Mouse (Mus musculus) small intestine, adult 2 months (tissue): ENCODE measurements at regions not wholly inside any gene's neighbourhood (a gene's known extent, or its start where the extent isn't known, plus 50 kb on each side); places are given as distances from the start of the nearest gene placed in this dataset.

Source experiments
- H3K27ac ChIP-seq: fragments of 200-500 bp; 2 replicates; pipeline ENCODE4 v1.5.1; 2012; ENCODE audit warnings: low read depth, low read length, control low read depth, inconsistent platforms; ENCODE audit not compliant: insufficient read depth
- H3K27me3 ChIP-seq: fragments of 200-500 bp; 2 replicates; pipeline ENCODE4 v1.6.1; 2012; ENCODE audit warnings: mild to moderate bottlenecking, moderate library complexity, low read length, inconsistent platforms; ENCODE audit not compliant: control insufficient read depth, insufficient read depth
- H3K36me3 ChIP-seq: fragments of 200-500 bp; 2 replicates; pipeline ENCODE4 v1.6.1; 2012; ENCODE audit warnings: mild to moderate bottlenecking, low read length, control low read depth, inconsistent platforms; ENCODE audit not compliant: control insufficient read depth, insufficient read depth
- H3K4me1 ChIP-seq: fragments of 200-500 bp; 2 replicates; pipeline ENCODE4 v1.6.1; 2012; ENCODE audit warnings: low read length, inconsistent platforms, mixed read lengths; ENCODE audit not compliant: control insufficient read depth, insufficient read depth, insufficient read length
- H3K4me3 ChIP-seq: fragments of 200-500 bp; 2 replicates; pipeline ENCODE4 v1.5.1; 2012; ENCODE audit warnings: low read depth, mild to moderate bottlenecking, control low read depth, inconsistent platforms, low read length, moderate library complexity
- CTCF ChIP-seq: fragments of 200-500 bp; IDR thresholded peaks from 2 replicates; pipeline ENCODE4 v1.5.1; 2012; ENCODE audit warnings: low read depth, mild to moderate bottlenecking, control low read depth, inconsistent platforms, low read length, moderate library complexity, mixed read lengths; ENCODE audit not compliant: insufficient replicate concordance, insufficient read length; ENCODE audit errors: extremely low read depth
- POLR2A ChIP-seq: fragments of 200-500 bp; IDR thresholded peaks from 2 replicates; pipeline ENCODE4 v1.6.1; 2012; ENCODE audit warnings: low read depth, mild to moderate bottlenecking, control low read depth, inconsistent platforms, low read length, moderate library complexity
- WGBS: fragments of 180-500 bp; shearing (Covaris S2); methylation state at CpG from one replicate; pipeline ENCODE4 v1.1.7; 2018; 5-methylcytosine and 5-hydroxymethylcytosine counted together

- H3K4me3 ChIP-seq = no peak overlapping the region
- H3K27me3 ChIP-seq = no peaks in the 10 kb centered on the region
- TF ChIP-seq CTCF (no peak), POLR2A (no peak)
- no peaks in the 10 kb centered on the region for H3K36me3 ChIP-seq
- WGBS = 54% methylated on average over 6 of the region's 6 CpGs
- no peak overlapping the region for H3K27ac ChIP-seq
- no peaks in the 10 kb centered on the region for H3K4me1 ChIP-seq
These were observed 141.8 kb upstream of the Rap1b start for GRCm38 (mm10) chr10:117987620-117988019.

GRCm38 (mm10) chr10:117988076-117988475 is 142.2 kb upstream of the Rap1b start:
- Histone ChIP-seq H3K36me3 (no peaks in the 10 kb centered on the region), H3K4me3 (no peak overlapping the region), H3K27me3 (no peaks in the 10 kb centered on the region), H3K27ac (no peak overlapping the region), H3K4me1 (no peaks in the 10 kb centered on the region)
- TF ChIP-seq CTCF = no peak
- no peak for TF ChIP-seq POLR2A
- 72% methylated on average over 5 of the region's 5 CpGs for WGBS

GRCm38 (mm10) chr10:117991176-117991575 is 145.3 kb upstream of the Rap1b start:
- no peaks in the 10 kb centered on the region for H3K36me3 ChIP-seq
- no peaks in the 10 kb centered on the region for H3K27me3 ChIP-seq
- no peak overlapping the region for H3K27ac ChIP-seq
- TF ChIP-seq CTCF = no peak
- no peak for TF ChIP-seq POLR2A
- no peaks in the 10 kb centered on the region for H3K4me1 ChIP-seq
- no peak overlapping the region for H3K4me3 ChIP-seq
- 68% methylated on average over 1 of the region's 1 CpGs for WGBS

GRCm38 (mm10) chr10:117992317-117992716 is 146.5 kb upstream of the Rap1b start:
- Histone ChIP-seq H3K27ac (no peak overlapping the region), H3K4me1 (no peaks in the 10 kb centered on the region), H3K4me3 (no peak overlapping the region), H3K36me3 (no peaks in the 10 kb centered on the region), H3K27me3 (no peaks in the 10 kb centered on the region)
- TF ChIP-seq CTCF = no peak
- no peak for TF ChIP-seq POLR2A
- 79% methylated on average over 9 of the region's 9 CpGs for WGBS

- Histone ChIP-seq H3K27me3 (no peaks in the 10 kb centered on the region), H3K4me3 (no peak overlapping the region), H3K27ac (no peak overlapping the region), H3K4me1 (no peaks in the 10 kb centered on the region), H3K36me3 (no peaks in the 10 kb centered on the region)
- WGBS = 89% methylated on average over 3 of the region's 3 CpGs
- TF ChIP-seq POLR2A = no peak
- TF ChIP-seq CTCF = no peak
These were observed 147.8 kb upstream of the Mdm1 start for GRCm38 (mm10) chr10:117993809-117994208.

GRCm38 (mm10) chr10:117994768-117995167 is 146.8 kb upstream of the Mdm1 start:
- H3K4me1 ChIP-seq = no peaks in the 10 kb centered on the region
- H3K27ac ChIP-seq = no peak overlapping the region
- TF ChIP-seq CTCF = no peak
- no peak for TF ChIP-seq POLR2A
- WGBS = 87% methylated on average over 9 of the region's 9 CpGs
- no peaks in the 10 kb centered on the region for H3K36me3 ChIP-seq
- H3K4me3 ChIP-seq = no peak overlapping the region
- no peaks in the 10 kb centered on the region for H3K27me3 ChIP-seq

- Histone ChIP-seq H3K4me3 (no peak overlapping the region), H3K36me3 (no peaks in the 10 kb centered on the region), H3K27me3 (no peaks in the 10 kb centered on the region), H3K4me1 (no peaks in the 10 kb centered on the region), H3K27ac (no peak overlapping the region)
- no peak for TF ChIP-seq POLR2A
- TF ChIP-seq CTCF = no peak
- 80% methylated on average over 5 of the region's 5 CpGs for WGBS
These were observed 143.8 kb upstream of the Mdm1 start for GRCm38 (mm10) chr10:117997796-117998195.

GRCm38 (mm10) chr10:118000591-118000990 is 141.0 kb upstream of the Mdm1 start:
- H3K27ac ChIP-seq = no peak overlapping the region
- TF ChIP-seq POLR2A (no peak), CTCF (no peak)
- H3K4me1 ChIP-seq = no peaks in the 10 kb centered on the region
- H3K36me3 ChIP-seq = no peaks in the 10 kb centered on the region
- 81% methylated on average over 3 of the region's 3 CpGs for WGBS
- H3K27me3 ChIP-seq = no peaks in the 10 kb centered on the region
- H3K4me3 ChIP-seq = no peak overlapping the region
